Mouse (Mus musculus): Measurements from ENCODE around the gene Gtf2f2.

DNA sequence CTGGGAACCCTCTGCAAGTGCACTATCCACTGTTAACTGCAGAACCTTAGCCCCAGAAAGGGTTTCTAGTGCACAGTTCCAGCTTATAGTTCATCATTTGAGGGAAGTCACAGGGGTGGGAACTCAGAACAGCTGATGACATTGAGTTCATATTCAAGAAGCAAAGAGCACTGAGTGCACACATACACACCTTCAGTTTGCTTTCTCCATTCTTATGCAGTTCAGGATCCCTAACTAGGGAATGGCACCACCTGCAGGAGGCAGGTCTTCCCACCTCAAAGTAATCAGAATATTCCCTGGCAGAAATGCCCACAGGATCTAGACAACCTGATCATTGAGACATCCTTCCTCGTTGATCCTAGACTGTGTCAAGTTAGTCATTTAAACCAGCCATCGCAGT is 151.0 kb downstream of the Gtf2f2 start:
- TF ChIP-seq ELF1 (IDR thresholded peaks at IDR 0.05; ENCODE audit: low read depth, low read length) (no peak), POLR2AphosphoS2 (IDR thresholded peaks at IDR 0.05; ENCODE audit: low read depth, low read length) (no peak), POLR2A (IDR thresholded peaks at IDR 0.05; ENCODE audit: low read depth, low read length) (no peak), USF1 (IDR thresholded peaks at IDR 0.05; ENCODE audit: low read depth, low read length) (no peak), CTCF (conservative IDR thresholded peaks at IDR 0.05 in 1 of 2, IDR thresholded peaks at IDR 0.05 in 1 of 2; ENCODE audit: low read depth in 2 of 2, low read length in 2 of 2) (no peak), JUND (conservative IDR thresholded peaks at IDR 0.05; ENCODE audit: low read depth, low read length) (no peak), MAX (IDR thresholded peaks at IDR 0.05; ENCODE audit: low read length) (no peak)
